Mouse (Mus musculus) cerebellum, postnatal 36 days (tissue): ENCODE data around the gene Nap1l2.
A peak's percentile ranks its signal among the peaks of the same experiment; 100 is the strongest.
"Not testable (repeated sequence)": the region's sequence is repeated elsewhere in the genome, so short reads cannot be mapped to it uniquely, and the experiment has no call there.

Experiments
- DNase-seq, 2 experiments: peaks; one replicate each; pipeline ENCODE4 v3.0.0; 2021 to 2022; ENCODE audit warnings: mixed read lengths in 2 of 2

The Nap1l2 gene

DNA sequence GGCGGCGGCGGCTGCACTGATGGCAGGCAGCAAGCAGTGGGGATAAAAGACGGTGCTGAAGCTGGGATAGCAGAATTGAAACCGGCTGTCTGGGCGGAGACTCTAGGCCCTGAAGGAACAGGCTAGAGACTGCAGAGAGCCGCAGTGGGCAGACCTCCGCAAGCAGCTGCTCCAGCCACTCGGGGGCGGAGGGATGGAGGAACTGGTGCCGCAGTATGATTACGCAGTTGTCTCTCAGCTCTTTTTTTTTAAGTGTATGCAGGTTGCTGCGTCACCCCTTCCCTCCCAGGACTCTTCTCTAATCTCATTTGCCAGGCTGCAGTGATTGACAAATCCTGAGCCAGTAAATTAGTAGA, at the start of gene Nap1l2:
Gene Nap1l2, minus strand, starts transcription at position 210 of the 356 bp plus-strand sequence.
- peak; percentile 81 to 82 for DNase-seq

DNA sequence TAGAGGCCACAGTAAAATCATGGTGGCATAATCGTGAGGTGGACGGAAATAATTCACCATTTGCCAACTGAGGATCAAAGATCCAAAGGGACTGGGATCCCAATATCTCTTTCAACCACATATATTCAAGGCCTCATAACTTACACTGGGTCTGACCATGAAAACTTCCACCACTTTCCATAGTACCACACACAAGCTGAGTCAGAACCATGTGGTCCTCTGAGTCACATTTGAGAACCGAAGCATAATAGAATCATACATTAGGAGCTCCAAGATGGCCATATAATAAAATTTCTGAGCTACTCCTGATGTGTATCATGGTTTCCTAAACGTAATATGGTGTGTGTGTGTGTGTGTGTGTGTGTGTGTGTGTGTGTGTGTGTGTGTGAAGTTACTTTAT, 28.8 kb upstream of the Nap1l2 start:
- no peak for DNase-seq

- DNase-seq = no peak
Measured at GRCm38 (mm10) chrX:103186829-103187228, 389 bp upstream of the Nap1l2 start.

DNA sequence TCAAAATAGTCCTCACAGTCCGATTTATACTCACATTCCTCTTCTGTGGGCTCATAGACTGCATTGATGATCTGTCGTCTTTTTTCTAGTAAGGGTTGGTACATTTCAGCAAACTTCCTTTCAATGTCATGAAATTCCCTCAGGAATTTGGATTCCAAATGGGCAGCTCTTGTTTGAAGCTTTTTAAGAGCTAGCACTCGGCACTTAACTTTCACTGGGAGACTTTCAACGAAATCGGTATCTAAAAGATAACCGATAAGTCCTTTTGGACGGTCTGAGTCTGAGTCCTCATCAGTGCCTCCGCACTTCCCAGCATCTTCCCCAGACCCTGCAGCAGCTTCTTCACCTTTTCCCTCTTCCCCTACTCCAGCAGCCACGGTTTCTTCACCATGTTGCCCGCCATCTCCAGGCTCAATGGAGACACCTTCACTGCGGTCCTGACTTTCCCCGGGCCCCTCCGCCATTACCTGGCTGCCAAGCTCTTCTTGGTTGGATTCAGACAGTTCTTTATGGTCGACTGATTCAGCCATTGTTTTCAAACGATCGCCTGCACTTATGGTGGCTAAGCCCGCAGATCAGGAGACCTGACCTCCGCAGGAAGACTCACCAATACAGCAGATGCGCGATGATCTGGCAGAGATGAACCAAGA, 534 bp downstream of the Nap1l2 start:
- no peak for DNase-seq

DNA sequence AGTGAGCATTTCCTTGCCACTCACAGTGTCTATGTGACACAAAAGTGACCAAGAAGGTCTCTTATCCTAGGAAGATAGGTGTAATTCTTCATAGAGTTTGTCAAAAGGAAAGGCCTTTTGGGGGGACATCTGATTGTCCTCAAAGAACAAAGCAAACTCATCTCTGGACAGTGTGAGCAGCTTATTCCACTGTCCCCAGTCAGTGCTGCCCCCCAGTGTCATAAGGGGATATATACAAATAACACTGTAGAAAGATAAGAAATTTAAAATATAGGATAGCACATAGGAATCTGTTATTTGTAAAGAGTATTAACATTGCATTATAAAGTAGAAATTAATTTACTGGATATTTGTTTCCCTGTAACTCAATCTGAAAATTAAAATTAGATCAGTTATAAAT, 2.9 kb downstream of the Nap1l2 start:
- peak; percentile 13 to 26 for DNase-seq

- no peak for DNase-seq
Measured at GRCm38 (mm10) chrX:103179771-103180558, 6.5 kb downstream of the Nap1l2 start.

DNA sequence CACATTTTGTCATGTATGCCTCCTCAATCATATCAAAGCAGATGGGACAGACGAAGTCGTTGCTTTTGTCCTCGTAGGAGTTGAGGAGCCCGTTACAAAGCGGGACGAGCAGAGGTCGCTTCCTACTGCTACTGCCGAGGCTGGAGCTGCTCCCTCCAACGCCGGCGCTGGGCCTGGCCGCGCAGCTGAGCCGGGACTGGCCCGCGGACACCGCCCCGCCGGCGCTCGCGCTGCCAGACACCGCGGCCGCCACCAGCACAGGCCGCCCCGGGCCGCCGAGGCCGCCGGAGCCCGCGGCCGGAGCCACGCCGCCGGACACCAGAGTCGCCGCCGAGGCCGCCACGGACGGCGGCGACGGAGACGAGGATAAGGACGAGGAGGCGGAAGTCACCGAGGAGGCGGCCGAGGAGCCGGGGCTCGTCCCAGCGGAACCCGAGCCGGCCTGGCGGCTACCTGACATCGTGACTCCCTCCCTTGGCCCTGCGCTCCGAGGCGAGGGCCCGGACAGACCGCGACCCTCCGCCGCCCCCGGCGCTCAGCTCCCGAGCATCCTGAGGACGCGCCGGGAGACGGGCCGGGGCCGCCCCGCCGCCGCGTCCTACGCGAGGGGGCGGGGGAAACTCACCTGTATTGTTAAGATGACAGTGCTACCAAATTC, 21.4 kb downstream of the Nap1l2 start:
- DNase-seq = not testable (repeated sequence)

- DNase-seq = no peak
Measured at GRCm38 (mm10) chrX:103156134-103156533, 30.3 kb downstream of the Nap1l2 start.

GRCm38 (mm10) chrX:103138549-103138948, 47.9 kb downstream of the Nap1l2 start:
- no peak for DNase-seq
